Mouse (Mus musculus) A20 (cell line): ENCODE measurements around the gene Gm13285.
"Not testable (repeated sequence)": the region's sequence is repeated elsewhere in the genome, so short reads cannot be mapped to it uniquely, and the experiment has no call there.

Source experiments
- DNase-seq: peaks from one replicate; pipeline ENCODE4 v3.0.0-alpha.2; 2011; ENCODE audit warnings: low read depth, low spot score

Gm13285 gene

GRCm38 (mm10) chr4:88793936-88794675 lies 5.4 kb upstream of the Gm13285 start, which contains the start of gene Gm13275:
Gm13275 (plus strand) TSS chr4:88794487.
- not testable (repeated sequence) for DNase-seq

- not testable (repeated sequence) for DNase-seq
Observed at GRCm38 (mm10) chr4:88797097-88797496, 2.4 kb upstream of the Gm13285 start, which contains the start of gene Gm13279. Gm13279 (plus strand) TSS chr4:88797397.

- not testable (repeated sequence) for DNase-seq
Observed at GRCm38 (mm10) chr4:88802954-88803353, 3.5 kb downstream of the Gm13285 start, which contains the start of gene Gm13287. Gm13287 (plus strand) TSS chr4:88803254.

- DNase-seq = not testable (repeated sequence)
Observed at GRCm38 (mm10) chr4:88805231-88805630, 5.8 kb downstream of the Gm13285 start, which contains the start of gene Gm13288. Gm13288 (plus strand) TSS chr4:88805531.

- not testable (repeated sequence) for DNase-seq
Observed at GRCm38 (mm10) chr4:88805761-88806160, 6.3 kb downstream of the Gm13285 start.

- DNase-seq = no peak
Observed at GRCm38 (mm10) chr4:88815928-88816327, 16.5 kb downstream of the Gm13285 start, which contains the start of gene Ifna7. Ifna7 (plus strand) TSS chr4:88816228.

- DNase-seq = no peak
Observed at GRCm38 (mm10) chr4:88819659-88820058, 20.2 kb downstream of the Gm13285 start, which contains the start of gene Ifna11. Ifna11 (plus strand) TSS chr4:88819959.

- peak; percentile 14 for DNase-seq
Observed at GRCm38 (mm10) chr4:88822995-88823394, 23.5 kb downstream of the Gm13285 start.

- not testable (repeated sequence) for DNase-seq
Observed at GRCm38 (mm10) chr4:88827116-88827515, 27.7 kb downstream of the Gm13285 start, which contains the start of gene Ifna6. Ifna6 (plus strand) TSS chr4:88827416.

GRCm38 (mm10) chr4:88830523-88830922 lies 31.1 kb downstream of the Gm13285 start:
- peak; percentile 19 for DNase-seq

GRCm38 (mm10) chr4:88835225-88835624 lies 35.8 kb downstream of the Gm13285 start, which contains the start of gene Ifna5:
Ifna5 (plus strand) TSS chr4:88835525.
- DNase-seq = not testable (repeated sequence)

GRCm38 (mm10) chr4:88838828-88839227 lies 39.4 kb downstream of the Gm13285 start:
- peak; percentile 24 for DNase-seq

- no peak for DNase-seq
Observed at GRCm38 (mm10) chr4:88840058-88840457, 40.6 kb downstream of the Gm13285 start.

GRCm38 (mm10) chr4:88841438-88841911 lies 42.0 kb downstream of the Gm13285 start, which contains the start of gene Ifna4:
Ifna4 (plus strand) TSS chr4:88841861.
- DNase-seq = no peak

- DNase-seq = no peak
Observed at GRCm38 (mm10) chr4:88845334-88845733, 45.9 kb downstream of the Gm13285 start.

GRCm38 (mm10) chr4:88849698-88850097 lies 50.2 kb downstream of the Gm13285 start, which contains the start of gene Ifna1:
Ifna1 (plus strand) TSS chr4:88850087.
- no peak for DNase-seq
